Mouse (Mus musculus) adrenal gland, postnatal 4 days (tissue): Measurements from ENCODE around the gene Speer4e. TPM values are rescaled to one million over a fixed set of nuclear protein-coding genes. Genes with fewer than 3 reads are reported as not detected.
"Not testable (repeated sequence)": the region's sequence is repeated elsewhere in the genome, so short reads cannot be mapped to it uniquely, and the experiment has no call there.

Experiments used
- DNase-seq, 2 experiments: peaks; one replicate each; pipeline ENCODE4 v3.0.0; 2021 to 2022; ENCODE audit warnings: low spot score in 2 of 2, mixed read lengths in 2 of 2
- total RNA-seq, 2 experiments: library from RNA; stranded (reverse); gene quantifications; 2 replicates each; pipeline ENCODE4 v1.2.3; 2021

Gene Speer4e
- total RNA-seq, 2 experiments from 2014 or later = not detected

DNA sequence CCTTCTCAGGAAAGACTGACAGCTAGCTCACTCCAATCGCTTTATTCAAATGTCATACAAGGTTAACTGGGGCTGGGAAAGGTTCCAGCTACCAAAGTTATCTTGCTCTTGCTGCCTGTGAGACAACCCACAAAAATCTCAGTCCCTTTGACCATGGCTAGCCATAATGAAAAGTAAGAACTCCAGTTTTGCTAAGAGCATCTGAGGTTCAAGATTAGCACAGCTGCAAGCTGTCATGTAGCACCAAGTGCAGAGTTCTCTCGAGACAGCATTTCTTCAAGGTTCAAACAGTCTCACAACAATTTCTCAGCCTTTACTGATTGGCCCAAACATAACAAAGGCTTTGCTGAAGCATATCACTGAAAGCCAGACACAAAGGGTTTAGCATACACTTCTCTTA is 52.9 kb downstream of the Speer4e start:
- DNase-seq = not testable (repeated sequence)

Other genes with a start within 250 kb of the Speer4e start
- not detected for gene Gm9758, start 23.5 kb downstream of the Speer4e start, total RNA-seq
- not detected for gene Gm10354, start 40.5 kb upstream of the Speer4e start, total RNA-seq
- gene Gm17019, start 94.6 kb upstream of the Speer4e start, total RNA-seq = not detected